Mouse (Mus musculus): ENCODE measurements around the gene Ncor2. TPM values are rescaled to one million over a fixed set of nuclear protein-coding genes. Genes with fewer than 3 reads are reported as not detected.
A peak's percentile ranks its signal among the peaks of the same experiment; 100 is the strongest.

Ncor2 gene
- total and polyA plus RNA-seq, 3 experiments, result 5.0 to 46.8 TPM; not detected in 1

- no peak overlapping the region for H3K9ac ChIP-seq (ENCODE audit: control insufficient read depth, low read depth, low read length, poor library complexity, severe bottlenecking)
- H3K9me3 ChIP-seq (replicated peaks; ENCODE audit: insufficient read depth, low read length), result no peaks in the 10 kb centered on the region
- H3K27me3 ChIP-seq (ENCODE audit: control insufficient read depth in 1 of 2, insufficient read depth in 2 of 2, low read length in 2 of 2), result no peaks in the 10 kb centered on the region
- TF ChIP-seq TCF12 (IDR thresholded peaks at IDR 0.05; ENCODE audit: low read depth, low read length) (0 out of 2 replicates have a peak, but pooled peaks have one; percentile 8), CTCF (IDR thresholded peaks at IDR 0.05 in 2 of 3, conservative IDR thresholded peaks at IDR 0.05 in 1 of 3; ENCODE audit: control insufficient read depth in 1 of 3, insufficient read depth in 1 of 3, low read depth in 2 of 3, low read length in 3 of 3, poor library complexity in 1 of 3, severe bottlenecking in 1 of 3) (no peak), UBTF (IDR thresholded peaks at IDR 0.05; ENCODE audit: borderline replicate concordance, insufficient read depth, low read depth, low read length) (no peak), EP300 (IDR thresholded peaks at IDR 0.05; ENCODE audit: low read depth in 1 of 2, low read length in 2 of 2) (peak in 1 of 2 experiments; percentile 18; a peak in 1 of 4 replicates), GATA1 (IDR thresholded peaks at IDR 0.05; ENCODE audit: low read depth, low read length) (peak; percentile 28; the same call in 1 of the 2 replicates), USF2 (IDR thresholded peaks at IDR 0.05; ENCODE audit: borderline replicate concordance in 1 of 2, insufficient read depth in 1 of 2, low read depth in 1 of 2, low read length in 2 of 2) (no peak), E2F4 (IDR thresholded peaks at IDR 0.05; ENCODE audit: borderline replicate concordance, low read depth, low read length) (no peak), RCOR1 (IDR thresholded peaks at IDR 0.05; ENCODE audit: low read depth, low read length) (no peak)
- peaks cover 0 to 2% of the 10 kb centered on the region in 2 experiments; a peak in 2 of 4 replicates for H3K36me3 ChIP-seq (ENCODE audit: control insufficient read depth in 1 of 2, insufficient read depth in 2 of 2, low read length in 2 of 2)
- no peak overlapping the region for H3K27ac ChIP-seq (ENCODE audit: control insufficient read depth, low read depth, low read length)
- DNase-seq (ENCODE audit: low read depth, low spot score), result no peak
- peaks cover 0 to 8% of the 10 kb centered on the region in 2 experiments; a peak in 1 of 4 replicates for H3K4me1 ChIP-seq (ENCODE audit: control insufficient read depth in 1 of 2, insufficient read depth in 2 of 2, low read length in 2 of 2)
- H3K79me2 ChIP-seq (ENCODE audit: control insufficient read depth, insufficient read depth, low read length, poor library complexity), result no peaks in the 10 kb centered on the region
- H3K4me3 ChIP-seq (ENCODE audit: control insufficient read depth in 1 of 2, insufficient read depth in 1 of 2, low read depth in 2 of 2, low read length in 2 of 2), result no peak overlapping the region
Measured at GRCm38 (mm10) chr5:125102352-125102751, 76.7 kb downstream of the Ncor2 start.

GRCm38 (mm10) chr5:125099785-125100350 is 79.2 kb downstream of the Ncor2 start:
- Histone ChIP-seq H3K36me3 (ENCODE audit: control insufficient read depth in 1 of 2, insufficient read depth in 2 of 2, low read length in 2 of 2) (peaks cover 2% of the 10 kb centered on the region in 2 experiments; a peak in 2 of 4 replicates), H3K79me2 (ENCODE audit: control insufficient read depth, insufficient read depth, low read length, poor library complexity) (no peaks in the 10 kb centered on the region), H3K27ac (ENCODE audit: control insufficient read depth, low read depth, low read length) (no peak overlapping the region), H3K9ac (ENCODE audit: control insufficient read depth, low read depth, low read length, poor library complexity, severe bottlenecking) (no peak overlapping the region), H3K4me1 (ENCODE audit: control insufficient read depth in 1 of 2, insufficient read depth in 2 of 2, low read length in 2 of 2) (no peaks in the 10 kb centered on the region), H3K9me3 (replicated peaks; ENCODE audit: insufficient read depth, low read length) (no peaks in the 10 kb centered on the region), H3K27me3 (ENCODE audit: control insufficient read depth in 1 of 2, insufficient read depth in 2 of 2, low read length in 2 of 2) (no peaks in the 10 kb centered on the region), H3K4me3 (ENCODE audit: control insufficient read depth in 1 of 2, insufficient read depth in 1 of 2, low read depth in 2 of 2, low read length in 2 of 2) (no peak overlapping the region)
- TF ChIP-seq ZNF384 (IDR thresholded peaks at IDR 0.05; ENCODE audit: low read depth, low read length) (no peak), GATA1 (IDR thresholded peaks at IDR 0.05; ENCODE audit: low read depth, low read length) (no peak), MAZ (IDR thresholded peaks at IDR 0.05; ENCODE audit: low read depth, low read length) (no peak), TBP (IDR thresholded peaks at IDR 0.05; ENCODE audit: low read depth, low read length) (no peak)
- DNase-seq (ENCODE audit: low read depth, low spot score), result no peak

GRCm38 (mm10) chr5:125098692-125099091 is 80.3 kb downstream of the Ncor2 start:
- Histone ChIP-seq H3K4me3 (ENCODE audit: control insufficient read depth in 1 of 2, insufficient read depth in 1 of 2, low read depth in 2 of 2, low read length in 2 of 2) (no peak overlapping the region), H3K27ac (ENCODE audit: control insufficient read depth, low read depth, low read length) (no peak overlapping the region), H3K27me3 (ENCODE audit: control insufficient read depth in 1 of 2, insufficient read depth in 2 of 2, low read length in 2 of 2) (no peaks in the 10 kb centered on the region), H3K4me1 (ENCODE audit: control insufficient read depth in 1 of 2, insufficient read depth in 2 of 2, low read length in 2 of 2) (no peaks in the 10 kb centered on the region), H3K36me3 (ENCODE audit: control insufficient read depth in 1 of 2, insufficient read depth in 2 of 2, low read length in 2 of 2) (peaks cover 2% of the 10 kb centered on the region in 2 experiments; a peak in 2 of 4 replicates), H3K9me3 (replicated peaks; ENCODE audit: insufficient read depth, low read length) (no peaks in the 10 kb centered on the region), H3K79me2 (ENCODE audit: control insufficient read depth, insufficient read depth, low read length, poor library complexity) (no peaks in the 10 kb centered on the region), H3K9ac (ENCODE audit: control insufficient read depth, low read depth, low read length, poor library complexity, severe bottlenecking) (no peak overlapping the region)
- no peak for DNase-seq (ENCODE audit: low read depth, low spot score)
- TF ChIP-seq ZNF384 (IDR thresholded peaks at IDR 0.05; ENCODE audit: low read depth, low read length) (no peak), NRF1 (IDR thresholded peaks at IDR 0.05; ENCODE audit: insufficient read depth, low read depth, low read length, poor library complexity, severe bottlenecking) (no peak), UBTF (IDR thresholded peaks at IDR 0.05; ENCODE audit: borderline replicate concordance, insufficient read depth, low read depth, low read length) (no peak), EP300 (IDR thresholded peaks at IDR 0.05; ENCODE audit: low read depth in 1 of 2, low read length in 2 of 2) (no peak), ELF1 (IDR thresholded peaks at IDR 0.05; ENCODE audit: low read depth, low read length) (no peak), SIN3A (IDR thresholded peaks at IDR 0.05; ENCODE audit: low read length) (no peak), KAT2A (conservative IDR thresholded peaks at IDR 0.05; ENCODE audit: low read depth, low read length) (no peak), ZC3H11A (IDR thresholded peaks at IDR 0.05; ENCODE audit: low read depth, low read length) (no peak), GABPA (IDR thresholded peaks at IDR 0.05; ENCODE audit: low read depth, low read length) (no peak), CHD2 (IDR thresholded peaks at IDR 0.05; ENCODE audit: low read length) (no peak), RAD21 (IDR thresholded peaks at IDR 0.05; ENCODE audit: low read depth, low read length) (no peak), TCF12 (IDR thresholded peaks at IDR 0.05; ENCODE audit: low read depth, low read length) (no peak)
